In genomic region chr16:87928671-87929070, GRCm38 (mm10) we compare ENCODE assay signal across 1 mouse cellular context.
TF ChIP-seq lines count a peak whose summit lies in the region.

No protein-coding gene starts in this region.

TF ChIP-seq in CH12.LX, 34 proteins besides CTCF, POLR2A, EP300 and RAD21 (continued from another document):
- TF ChIP-seq PAX5 (IDR thresholded peaks at IDR 0.05; ENCODE audit: low read length) = no peak
- TF ChIP-seq JUN (IDR thresholded peaks at IDR 0.05; ENCODE audit: insufficient read depth, low read depth, low read length) = no peak
- no peak for TF ChIP-seq ELF1 (IDR thresholded peaks at IDR 0.05; ENCODE audit: low read depth, low read length)
